Mouse (Mus musculus) intestine, embryonic 16.5 days (tissue): ENCODE results near the gene Mpc1. TPM values are rescaled to one million over a fixed set of nuclear protein-coding genes. Genes with fewer than 3 reads are reported as not detected.
A peak's percentile ranks its signal among the peaks of the same experiment; 100 is the strongest.
"Not testable (repeated sequence)": the region's sequence is repeated elsewhere in the genome, so short reads cannot be mapped to it uniquely, and the experiment has no call there.

ENCODE experiments used
- ATAC-seq: fragments of 200-750 bp; cut with Nextera tagmentation; 2 replicates; pipeline ENCODE4 v1.8.0; 2017; ENCODE audit warnings: moderate TSS enrichment, moderate library complexity
- H3K27ac ChIP-seq: fragments of 300-500 bp; sonication (generic); 2 replicates; pipeline ENCODE4 v1.5.1; 2014; ENCODE audit warnings: mild to moderate bottlenecking, low read length
- H3K27me3 ChIP-seq: fragments of 300-500 bp; sonication (generic); replicated peaks from 2 replicates; pipeline ENCODE4 v1.6.1; 2014; ENCODE audit warnings: low read length, control low read depth, mixed read lengths; ENCODE audit not compliant: control insufficient read depth, insufficient read depth
- H3K36me3 ChIP-seq: fragments of 300-500 bp; sonication (generic); 2 replicates; pipeline ENCODE4 v1.6.1; 2014; ENCODE audit warnings: low read length, control low read depth; ENCODE audit not compliant: control insufficient read depth, insufficient read depth
- H3K4me1 ChIP-seq: fragments of 300-500 bp; sonication (generic); 2 replicates; pipeline ENCODE4 v1.6.1; 2014; ENCODE audit warnings: low read length, control low read depth, mixed read lengths; ENCODE audit not compliant: control insufficient read depth, insufficient read depth
- H3K4me2 ChIP-seq: fragments of 300-500 bp; sonication (generic); 2 replicates; pipeline ENCODE4 v1.6.1; 2014; ENCODE audit warnings: low read depth, low read length, control low read depth
- H3K4me3 ChIP-seq: fragments of 300-500 bp; sonication (generic); 2 replicates; pipeline ENCODE4 v1.5.1; 2014; ENCODE audit warnings: mild to moderate bottlenecking, low read length
- H3K9ac ChIP-seq: fragments of 300-500 bp; sonication (generic); 2 replicates; pipeline ENCODE4 v1.6.1; 2014; ENCODE audit warnings: low read depth, low read length
- H3K9me3 ChIP-seq: fragments of 300-500 bp; sonication (generic); 2 replicates; pipeline ENCODE4 v1.6.1; 2016; ENCODE audit warnings: low read length, control low read depth; ENCODE audit not compliant: control insufficient read depth
- WGBS: fragments of 180-500 bp; shearing (Covaris S2); extraction: QIAGEN DNeasy Blood & Tissue Kit; methylation state at CpG from one replicate; pipeline ENCODE4 v1.1.7; 2014; 5-methylcytosine and 5-hydroxymethylcytosine counted together
- polyA plus RNA-seq: library from polyadenylated mRNA; unstranded; fragments of >200 nt; fragmentation: Nextera tagmentation; extraction: Ambion mirVana; gene quantifications from 2 replicates; pipeline ENCODE4 v1.2.1, GENCODE M21; 2015

Gene Mpc1
- polyA plus RNA-seq, 1 experiment from 2014 or later = 223 TPM

GRCm38 (mm10) chr17:8310838-8311614 is 28.3 kb downstream of the Mpc1 start, which contains the start of gene Sft2d1:
Sft2d1 (plus strand) TSS chr17:8311102.
- Histone ChIP-seq H3K4me2 (peak within 1 kb of the TSS; percentile 68), H3K27me3 (no peaks in the 10 kb centered on the region), H3K9ac (peak within 1 kb of the TSS; percentile 75), H3K9me3 (no peaks in the 10 kb centered on the region), H3K4me1 (peaks cover 18% of the 10 kb centered on the region), H3K36me3 (no peaks in the 10 kb centered on the region), H3K4me3 (peak within 1 kb of the TSS; percentile 67), H3K27ac (peak within 1 kb of the TSS; percentile 55)
- ATAC-seq = peak; percentile 96
- under 1% methylated on average over 54 of the region's 54 CpGs for WGBS

DNA sequence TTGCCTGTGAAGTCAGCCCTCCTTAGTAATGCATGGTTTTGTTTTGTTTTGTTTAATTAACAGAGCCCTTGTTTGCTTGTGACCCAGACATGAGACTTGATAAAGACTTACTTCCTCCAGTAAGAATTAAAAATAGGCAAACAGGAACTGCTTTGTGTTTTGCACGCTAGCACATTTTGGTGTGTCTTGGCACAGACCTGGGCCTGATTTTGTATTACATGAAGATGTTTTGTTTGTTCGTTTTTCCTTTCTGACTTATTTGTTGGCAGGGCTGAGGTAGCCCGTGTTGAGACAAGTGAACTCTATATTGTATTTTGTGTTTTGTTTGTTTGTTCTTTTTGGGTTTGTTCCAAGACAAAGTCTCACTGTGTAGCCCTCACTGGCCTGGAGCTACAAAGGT is 29.0 kb downstream of the Mpc1 start:
- no peak for ATAC-seq
- Histone ChIP-seq H3K4me2 (peak overlapping the region; percentile 56), H3K27me3 (no peaks in the 10 kb centered on the region), H3K9ac (peak overlapping the region; percentile 75), H3K4me1 (peaks cover 18% of the 10 kb centered on the region), H3K36me3 (no peaks in the 10 kb centered on the region), H3K9me3 (no peaks in the 10 kb centered on the region), H3K27ac (no peak overlapping the region), H3K4me3 (peak overlapping the region; percentile 67)
- 32% methylated on average over 3 of the region's 3 CpGs for WGBS

- no peaks in the 10 kb centered on the region for H3K27me3 ChIP-seq
- H3K4me1 ChIP-seq = peaks cover 18% of the 10 kb centered on the region
- WGBS = 82% methylated on average over 3 of the region's 3 CpGs
- no peak overlapping the region for H3K4me3 ChIP-seq
- no peak for ATAC-seq
- H3K36me3 ChIP-seq = no peaks in the 10 kb centered on the region
- no peak overlapping the region for H3K4me2 ChIP-seq
- no peak overlapping the region for H3K9ac ChIP-seq
- H3K27ac ChIP-seq = no peak overlapping the region
- H3K9me3 ChIP-seq = no peaks in the 10 kb centered on the region
These were observed 31.3 kb downstream of the Mpc1 start for GRCm38 (mm10) chr17:8313976-8314375.

DNA sequence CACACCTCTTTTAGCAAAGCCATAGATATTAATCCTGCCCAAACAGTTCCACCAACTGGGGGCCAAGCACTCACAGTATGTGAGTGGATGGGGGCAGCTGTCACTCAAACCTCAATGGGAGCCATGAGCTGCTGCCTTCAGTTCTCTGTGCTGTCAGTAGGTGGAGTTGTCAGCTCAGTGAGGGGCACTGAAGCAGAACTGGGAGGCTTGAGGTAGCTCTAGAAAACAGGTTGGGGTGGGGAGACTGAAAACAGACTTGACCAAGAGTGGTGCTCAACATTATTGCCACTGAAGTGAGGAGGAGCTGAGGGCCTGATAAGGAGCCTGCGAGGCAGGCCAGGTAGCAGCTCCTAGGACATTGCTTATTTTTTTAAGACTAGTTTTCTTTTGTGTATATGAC is 33.5 kb downstream of the Mpc1 start:
- Histone ChIP-seq H3K9ac (no peak overlapping the region), H3K9me3 (no peaks in the 10 kb centered on the region), H3K27ac (no peak overlapping the region), H3K4me1 (peaks cover 18% of the 10 kb centered on the region), H3K4me2 (no peak overlapping the region), H3K27me3 (no peaks in the 10 kb centered on the region), H3K4me3 (no peak overlapping the region), H3K36me3 (no peaks in the 10 kb centered on the region)
- WGBS = 70% methylated on average over 1 of the region's 1 CpGs
- no peak for ATAC-seq

GRCm38 (mm10) chr17:8326877-8327276 is 44.2 kb downstream of the Mpc1 start:
- not testable (repeated sequence) for H3K9ac ChIP-seq, H3K27me3 ChIP-seq, H3K4me1 ChIP-seq, H3K4me3 ChIP-seq, H3K27ac ChIP-seq, H3K9me3 ChIP-seq, H3K36me3 ChIP-seq, H3K4me2 ChIP-seq, ATAC-seq
- WGBS = 91% methylated on average over 10 of the region's 11 CpGs

DNA sequence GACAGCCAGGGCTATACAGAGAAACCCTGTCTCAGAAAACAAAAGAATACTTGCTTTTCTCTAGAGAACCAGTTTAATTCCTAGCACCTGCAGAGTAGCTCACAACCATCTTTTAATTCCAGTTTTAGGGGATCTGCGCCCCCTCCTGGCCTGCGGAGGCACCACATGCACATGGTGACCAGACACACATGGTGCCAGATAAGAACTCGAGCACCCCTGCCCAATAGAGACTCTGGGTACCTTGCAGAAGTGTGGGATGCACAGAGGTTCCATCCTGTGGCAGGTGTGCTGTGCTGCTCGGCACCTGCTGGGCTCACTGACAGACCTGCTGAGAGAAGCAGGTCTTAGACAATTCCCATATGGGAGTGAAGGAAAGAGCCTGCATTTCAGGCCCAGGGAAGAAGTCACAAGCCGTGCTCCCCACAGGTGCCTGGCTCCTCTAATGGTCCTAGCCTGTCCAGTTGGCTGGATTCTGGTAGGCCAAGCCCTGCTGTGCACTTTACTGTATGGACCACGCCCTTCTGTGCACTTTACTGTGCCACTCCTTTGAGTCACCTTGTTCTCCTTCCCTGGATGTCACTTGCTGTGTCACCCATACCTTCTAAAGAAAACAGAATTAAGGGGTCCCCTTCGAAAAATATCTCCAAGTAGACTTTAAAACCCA is 45.9 kb downstream of the Mpc1 start:
- Histone ChIP-seq H3K9me3 (no peaks in the 10 kb centered on the region), H3K27ac (no peak overlapping the region), H3K4me1 (no peaks in the 10 kb centered on the region), H3K27me3 (no peaks in the 10 kb centered on the region), H3K4me2 (no peak overlapping the region), H3K4me3 (no peak overlapping the region), H3K36me3 (0 out of 2 replicates have a peak, but pooled peaks cover 4% of the 10 kb centered on the region), H3K9ac (no peak overlapping the region)
- 66% methylated on average over 7 of the region's 7 CpGs for WGBS
- peak; percentile 53; the same call in 1 of the 2 replicates for ATAC-seq

DNA sequence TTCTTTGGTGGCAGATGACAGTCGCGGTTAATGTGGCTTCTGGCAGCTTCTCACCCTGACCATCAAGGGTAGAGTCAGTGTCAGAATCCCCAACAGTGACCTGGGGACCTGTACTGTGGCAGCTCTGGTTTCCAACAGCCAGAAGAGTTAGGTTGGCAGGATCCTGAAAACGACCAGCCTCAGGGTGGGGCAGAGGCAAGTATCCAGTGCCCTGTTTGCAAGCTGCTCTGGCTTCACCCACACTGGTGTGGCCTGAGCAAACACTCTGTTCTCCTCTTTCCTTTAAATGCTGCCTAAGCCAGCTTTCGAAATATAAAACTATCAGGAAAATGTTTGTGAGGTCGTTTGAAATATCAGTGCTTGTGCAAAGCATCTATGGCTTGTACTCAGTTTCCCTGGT is 47.9 kb downstream of the Mpc1 start:
- no peak for ATAC-seq
- no peak overlapping the region for H3K4me3 ChIP-seq
- 73% methylated on average over 5 of the region's 5 CpGs for WGBS

DNA sequence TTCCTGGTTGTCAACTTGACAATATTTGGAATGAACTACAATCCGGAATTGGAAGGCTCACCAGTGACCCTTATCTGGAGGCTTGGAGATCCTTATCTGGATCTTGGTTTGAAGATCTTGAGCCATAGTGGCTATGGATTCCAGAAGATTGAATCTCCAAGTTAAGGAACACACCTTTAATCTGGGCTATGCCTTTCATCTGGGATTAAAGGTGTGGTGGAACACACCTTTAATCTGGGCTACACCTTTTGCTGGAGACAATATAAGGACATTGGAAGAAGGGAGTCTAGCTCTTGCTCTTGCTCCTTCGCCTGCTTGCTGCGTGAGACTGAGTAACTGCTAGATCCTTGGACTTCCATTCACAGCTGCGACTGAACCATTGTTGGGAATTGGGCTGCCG is 54.5 kb downstream of the Mpc1 start, which contains the start of gene Prr18:
Prr18 (plus strand) TSS at position 301 of the 400 bp plus-strand sequence.
- not testable (repeated sequence) for H3K4me3 ChIP-seq, ATAC-seq, H3K36me3 ChIP-seq, H3K9ac ChIP-seq, H3K27ac ChIP-seq, H3K4me2 ChIP-seq, H3K9me3 ChIP-seq
- WGBS = no CpG with 5 or more reads among the region's 5 CpGs
- H3K4me1 ChIP-seq = peaks cover 11% of the 10 kb centered on the region; the same call in 1 of the 2 replicates
- H3K27me3 ChIP-seq = peaks cover 30% of the 10 kb centered on the region

More for the DNA sequence above, 47.9 kb downstream of the Mpc1 start:
- no peak overlapping the region for H3K9ac ChIP-seq
- H3K9me3 ChIP-seq = no peaks in the 10 kb centered on the region
- H3K27me3 ChIP-seq = no peaks in the 10 kb centered on the region
- no peak overlapping the region for H3K27ac ChIP-seq
- no peaks in the 10 kb centered on the region for H3K4me1 ChIP-seq
- no peak overlapping the region for H3K4me2 ChIP-seq
- 0 out of 2 replicates have a peak, but pooled peaks cover 4% of the 10 kb centered on the region for H3K36me3 ChIP-seq

DNA sequence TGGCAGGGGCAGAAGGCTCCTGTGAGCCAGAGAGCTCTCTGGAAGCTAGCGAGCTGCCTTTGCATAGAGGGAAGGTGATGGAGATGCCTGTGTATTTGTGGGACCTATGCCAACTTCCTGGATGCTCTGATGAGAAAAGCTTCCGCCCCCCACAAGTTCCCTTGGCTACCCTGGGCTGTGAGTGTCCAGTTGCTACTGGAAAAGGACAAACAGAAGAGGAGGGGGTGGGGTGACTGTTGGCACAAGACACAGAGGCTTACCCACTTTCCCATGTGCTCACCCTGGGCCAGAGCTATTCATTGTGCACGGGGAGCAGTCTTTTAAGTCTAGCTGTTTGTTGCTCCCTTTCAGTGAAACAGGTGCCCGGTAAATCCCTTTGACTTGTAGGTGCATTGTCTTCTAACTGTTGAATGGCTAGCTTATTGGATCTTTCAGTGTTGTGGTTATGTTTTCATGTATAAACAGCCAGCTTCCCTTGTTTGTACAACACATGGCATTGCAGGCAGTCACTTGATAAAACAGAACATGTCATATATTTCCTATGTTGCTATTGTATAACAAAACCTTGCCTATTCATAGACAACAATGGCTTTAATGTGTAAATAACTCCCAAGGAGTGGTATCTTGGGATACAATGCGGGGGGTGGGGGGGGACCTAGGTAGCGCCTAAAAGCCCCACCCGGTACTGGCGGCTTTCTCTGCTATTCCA is 57.1 kb downstream of the Mpc1 start:
- peak overlapping the region; percentile 99; the same call in 1 of the 2 replicates for H3K4me2 ChIP-seq
- H3K27me3 ChIP-seq = peaks cover 36% of the 10 kb centered on the region
- 28% methylated on average over 8 of the region's 8 CpGs for WGBS
- H3K9me3 ChIP-seq = no peaks in the 10 kb centered on the region; the same call in 1 of the 2 replicates
- H3K27ac ChIP-seq = no peak overlapping the region
- no peak overlapping the region for H3K9ac ChIP-seq
- no peaks in the 10 kb centered on the region for H3K36me3 ChIP-seq
- no peak for ATAC-seq
- H3K4me3 ChIP-seq = no peak overlapping the region
- H3K4me1 ChIP-seq = peaks cover 14% of the 10 kb centered on the region; the same call in 1 of the 2 replicates
